Mouse (Mus musculus) forebrain, embryonic 15.5 days (tissue): ENCODE measurements around the gene Gm49358. TPM values are rescaled to one million over a fixed set of nuclear protein-coding genes. Genes with fewer than 3 reads are reported as not detected.
A peak's percentile ranks its signal among the peaks of the same experiment; 100 is the strongest.

Experiments
- ATAC-seq: fragments of 200-750 bp; cut with Nextera tagmentation; replicated peaks from 2 replicates; pipeline ENCODE4 v1.8.0; 2017; ENCODE audit warnings: mild to moderate bottlenecking, moderate TSS enrichment, moderate library complexity
- H3K27ac ChIP-seq: fragments of 300-500 bp; sonication (generic); replicated peaks from 2 replicates; pipeline ENCODE4 v1.5.1; 2015; ENCODE audit warnings: mild to moderate bottlenecking, inconsistent platforms
- H3K27me3 ChIP-seq: fragments of 300-500 bp; sonication (generic); 2 replicates; pipeline ENCODE4 v1.6.1; 2015; ENCODE audit warnings: inconsistent platforms
- H3K36me3 ChIP-seq: fragments of 300-500 bp; sonication (generic); 2 replicates; pipeline ENCODE4 v1.6.1; 2015; ENCODE audit warnings: mild to moderate bottlenecking, inconsistent platforms
- H3K4me1 ChIP-seq: fragments of 300-500 bp; sonication (generic); 2 replicates; pipeline ENCODE4 v1.6.1; 2015; ENCODE audit warnings: inconsistent platforms
- H3K4me2 ChIP-seq: fragments of 300-500 bp; sonication (generic); replicated peaks from 2 replicates; pipeline ENCODE4 v1.6.1; 2015; ENCODE audit warnings: mild to moderate bottlenecking, inconsistent platforms
- H3K4me3 ChIP-seq: fragments of 300-500 bp; sonication (generic); 2 replicates; pipeline ENCODE4 v1.5.1; 2015; ENCODE audit warnings: mild to moderate bottlenecking, inconsistent platforms
- H3K9ac ChIP-seq: fragments of 300-500 bp; sonication (generic); replicated peaks from 2 replicates; pipeline ENCODE4 v1.6.1; 2015; ENCODE audit warnings: mild to moderate bottlenecking, inconsistent platforms
- H3K9me3 ChIP-seq: fragments of 300-500 bp; sonication (generic); 2 replicates; pipeline ENCODE4 v1.6.1; 2016; ENCODE audit warnings: inconsistent platforms
- WGBS: fragments of 180-500 bp; shearing (Covaris S2); methylation state at CpG from one replicate; pipeline ENCODE4 v1.1.7; 2015; ENCODE audit warnings: mixed read lengths; 5-methylcytosine and 5-hydroxymethylcytosine counted together
- polyA plus RNA-seq: library from polyadenylated mRNA; unstranded; fragments of >200 nt; fragmentation: Nextera tagmentation; extraction: Ambion mirVana; gene quantifications from 2 replicates; pipeline ENCODE4 v1.2.1, GENCODE M21; 2015

Gm49358 gene
- polyA plus RNA-seq, 1 experiment from 2014 or later = not detected

DNA sequence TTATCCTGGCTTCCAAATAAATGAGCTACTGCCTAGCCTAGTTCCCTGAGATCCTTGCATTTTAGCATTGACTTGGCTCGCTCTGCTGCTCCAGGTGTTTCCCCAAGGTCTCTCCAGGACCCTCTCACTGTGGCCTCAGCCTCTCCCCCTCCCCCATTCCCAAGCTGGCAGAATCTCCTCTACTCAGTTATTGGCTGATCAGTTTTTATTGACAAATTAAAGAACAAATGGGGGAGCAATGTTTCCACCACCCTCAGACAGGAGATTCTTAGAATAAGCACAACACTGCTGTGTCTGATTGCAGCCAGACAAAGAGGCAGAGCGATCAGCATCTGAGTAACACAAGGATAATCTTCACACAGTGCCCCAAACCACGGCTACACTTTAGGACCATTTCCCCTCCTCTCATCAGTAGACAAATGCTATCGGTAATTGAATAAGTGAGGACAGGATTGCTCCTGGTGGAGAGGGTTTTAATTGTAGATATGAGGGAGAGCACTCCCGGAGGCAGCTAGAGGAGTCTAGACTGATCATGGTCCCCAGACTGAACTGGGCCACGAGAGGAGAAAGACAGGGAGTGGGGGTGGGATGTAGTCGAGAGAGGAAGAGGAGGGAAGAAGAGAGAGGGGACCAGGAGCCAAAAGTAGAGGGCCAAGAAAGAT lies 1.9 kb upstream of the Gm49358 start:
- 0 out of 2 replicates have a peak overlapping the region, but pooled peaks have one; percentile 9 for H3K27ac ChIP-seq
- WGBS = 46% methylated on average over 7 of the region's 7 CpGs
- no peaks in the 10 kb centered on the region for H3K4me1 ChIP-seq
- no peak overlapping the region for H3K4me3 ChIP-seq
- no peak overlapping the region for H3K9ac ChIP-seq
- ATAC-seq = peak; percentile 72
- no peaks in the 10 kb centered on the region for H3K9me3 ChIP-seq
- no peak overlapping the region for H3K4me2 ChIP-seq
- H3K36me3 ChIP-seq = no peaks in the 10 kb centered on the region
- H3K27me3 ChIP-seq = no peaks in the 10 kb centered on the region

- 0 out of 2 replicates have a peak overlapping the region, but pooled peaks have one; percentile 9 for H3K27ac ChIP-seq
- 75% methylated on average over 3 of the region's 3 CpGs for WGBS
Observed at GRCm38 (mm10) chr10:86762384-86762730, 1.4 kb upstream of the Gm49358 start.

DNA sequence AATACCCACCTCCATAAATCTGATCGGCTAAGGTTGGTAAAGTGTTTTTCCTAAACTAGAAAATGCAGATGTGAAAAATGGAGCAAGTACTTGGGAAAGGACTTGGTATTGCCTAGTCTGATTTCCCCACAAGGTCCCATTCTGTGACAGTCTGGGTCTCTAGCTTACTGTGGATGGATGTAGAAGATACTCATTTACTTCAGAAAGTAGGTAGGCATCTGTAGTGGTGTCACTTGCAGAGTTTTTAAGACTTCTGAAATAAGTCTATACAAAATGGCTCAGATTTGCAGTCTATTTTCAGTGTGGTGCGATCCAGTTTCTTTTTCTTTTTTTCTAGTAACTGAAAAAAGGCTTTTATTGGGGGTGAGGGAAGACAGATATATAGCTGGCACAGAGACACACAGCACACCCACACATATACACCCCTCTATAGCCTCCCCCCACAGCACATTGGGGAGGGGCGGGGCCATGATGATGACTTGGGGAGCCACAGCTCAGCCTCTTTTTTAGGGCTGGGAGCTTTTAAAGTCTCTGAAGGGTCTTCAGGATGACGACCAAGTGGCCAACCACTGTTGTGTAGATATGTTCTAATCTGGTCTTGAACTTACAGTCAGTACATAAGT lies 1.7 kb downstream of the Gm49358 start:
- no peak overlapping the region for H3K9ac ChIP-seq
- ATAC-seq = no peak
- H3K4me2 ChIP-seq = no peak overlapping the region
- H3K9me3 ChIP-seq = no peaks in the 10 kb centered on the region
- no peaks in the 10 kb centered on the region for H3K36me3 ChIP-seq
- no peak overlapping the region for H3K27ac ChIP-seq
- 86% methylated on average over 4 of the region's 4 CpGs for WGBS
- H3K27me3 ChIP-seq = no peaks in the 10 kb centered on the region
- H3K4me3 ChIP-seq = no peak overlapping the region
- peaks cover 14% of the 10 kb centered on the region for H3K4me1 ChIP-seq

More at GRCm38 (mm10) chr10:86762384-86762730, 1.4 kb upstream of the Gm49358 start:
- no peak overlapping the region for H3K9ac ChIP-seq
- ATAC-seq = 0 out of 2 replicates have a peak, but pooled peaks have one; percentile 2
- no peaks in the 10 kb centered on the region for H3K27me3 ChIP-seq
- no peak overlapping the region for H3K4me2 ChIP-seq
- no peaks in the 10 kb centered on the region for H3K9me3 ChIP-seq
- H3K36me3 ChIP-seq = no peaks in the 10 kb centered on the region
- H3K4me3 ChIP-seq = no peak overlapping the region
- H3K4me1 ChIP-seq = no peaks in the 10 kb centered on the region

- Histone ChIP-seq H3K27ac (peak overlapping the region; percentile 41; the same call in 1 of the 2 replicates), H3K4me1 (peaks cover 14% of the 10 kb centered on the region), H3K27me3 (no peaks in the 10 kb centered on the region), H3K4me2 (no peak overlapping the region), H3K9me3 (no peaks in the 10 kb centered on the region), H3K4me3 (no peak overlapping the region), H3K36me3 (no peaks in the 10 kb centered on the region), H3K9ac (no peak overlapping the region)
- WGBS = 55% methylated on average over 5 of the region's 5 CpGs
- ATAC-seq = no peak
Observed at GRCm38 (mm10) chr10:86769216-86769615, 5.4 kb downstream of the Gm49358 start.

- Histone ChIP-seq H3K9ac (no peak overlapping the region), H3K4me3 (no peak overlapping the region), H3K4me2 (no peak overlapping the region), H3K36me3 (no peaks in the 10 kb centered on the region), H3K9me3 (no peaks in the 10 kb centered on the region), H3K27ac (peak overlapping the region; percentile 41; the same call in 1 of the 2 replicates), H3K4me1 (peaks cover 14% of the 10 kb centered on the region), H3K27me3 (no peaks in the 10 kb centered on the region)
- 8% methylated on average over 4 of the region's 4 CpGs for WGBS
- ATAC-seq = peak; percentile 73
Observed at GRCm38 (mm10) chr10:86769797-86770196, 6.0 kb downstream of the Gm49358 start.

- Histone ChIP-seq H3K27ac (no peak overlapping the region), H3K4me2 (no peak overlapping the region), H3K9me3 (no peaks in the 10 kb centered on the region), H3K9ac (no peak overlapping the region), H3K36me3 (no peaks in the 10 kb centered on the region), H3K4me3 (no peak overlapping the region), H3K27me3 (no peaks in the 10 kb centered on the region), H3K4me1 (peaks cover 14% of the 10 kb centered on the region)
- 85% methylated on average over 5 of the region's 5 CpGs for WGBS
- no peak for ATAC-seq
Observed at GRCm38 (mm10) chr10:86771701-86772100, 7.9 kb downstream of the Gm49358 start.

GRCm38 (mm10) chr10:86772231-86772631 lies 8.5 kb downstream of the Gm49358 start:
- Histone ChIP-seq H3K27me3 (no peaks in the 10 kb centered on the region), H3K4me3 (no peak overlapping the region), H3K27ac (no peak overlapping the region), H3K9me3 (no peaks in the 10 kb centered on the region), H3K36me3 (no peaks in the 10 kb centered on the region), H3K4me1 (peaks cover 14% of the 10 kb centered on the region), H3K9ac (no peak overlapping the region), H3K4me2 (no peak overlapping the region)
- 62% methylated on average over 6 of the region's 6 CpGs for whole genome bisulfite sequencing
- ATAC-seq = no peak

- Histone ChIP-seq H3K4me1 (peaks cover 23% of the 10 kb centered on the region), H3K27me3 (no peaks in the 10 kb centered on the region), H3K4me3 (no peak overlapping the region), H3K4me2 (no peak overlapping the region), H3K36me3 (no peaks in the 10 kb centered on the region), H3K27ac (no peak overlapping the region; the same call in 1 of the 2 replicates), H3K9ac (no peak overlapping the region), H3K9me3 (no peaks in the 10 kb centered on the region)
- 85% methylated on average over 4 of the region's 4 CpGs for WGBS
- ATAC-seq = no peak
Observed at GRCm38 (mm10) chr10:86773360-86773759, 9.6 kb downstream of the Gm49358 start.

DNA sequence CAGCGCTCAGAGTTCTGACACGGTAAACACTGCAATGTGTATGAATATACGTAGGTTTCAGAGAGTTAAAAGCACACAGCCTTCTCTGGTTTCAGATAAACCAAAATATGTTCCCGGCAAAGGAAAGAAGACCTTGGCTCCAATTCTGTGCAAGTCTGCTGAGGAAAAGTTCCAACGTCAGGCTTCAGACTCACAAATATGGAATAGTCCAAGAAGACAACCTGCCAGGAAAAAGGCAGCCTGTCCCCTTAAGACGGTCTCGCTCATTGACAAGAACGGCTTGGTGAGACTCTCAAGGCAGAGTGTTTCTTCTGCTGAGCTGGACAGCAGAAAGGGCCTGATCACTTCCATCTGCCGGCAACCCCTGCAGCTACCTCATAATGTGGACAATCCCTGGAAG lies 12.5 kb downstream of the Gm49358 start:
- H3K27ac ChIP-seq = no peak overlapping the region
- no peak overlapping the region for H3K9ac ChIP-seq
- H3K4me2 ChIP-seq = no peak overlapping the region
- H3K27me3 ChIP-seq = no peaks in the 10 kb centered on the region
- no peak overlapping the region for H3K4me3 ChIP-seq
- ATAC-seq = no peak
- H3K36me3 ChIP-seq = no peaks in the 10 kb centered on the region
- H3K9me3 ChIP-seq = no peaks in the 10 kb centered on the region
- WGBS = 73% methylated on average over 9 of the region's 9 CpGs
- peaks cover 23% of the 10 kb centered on the region for H3K4me1 ChIP-seq

DNA sequence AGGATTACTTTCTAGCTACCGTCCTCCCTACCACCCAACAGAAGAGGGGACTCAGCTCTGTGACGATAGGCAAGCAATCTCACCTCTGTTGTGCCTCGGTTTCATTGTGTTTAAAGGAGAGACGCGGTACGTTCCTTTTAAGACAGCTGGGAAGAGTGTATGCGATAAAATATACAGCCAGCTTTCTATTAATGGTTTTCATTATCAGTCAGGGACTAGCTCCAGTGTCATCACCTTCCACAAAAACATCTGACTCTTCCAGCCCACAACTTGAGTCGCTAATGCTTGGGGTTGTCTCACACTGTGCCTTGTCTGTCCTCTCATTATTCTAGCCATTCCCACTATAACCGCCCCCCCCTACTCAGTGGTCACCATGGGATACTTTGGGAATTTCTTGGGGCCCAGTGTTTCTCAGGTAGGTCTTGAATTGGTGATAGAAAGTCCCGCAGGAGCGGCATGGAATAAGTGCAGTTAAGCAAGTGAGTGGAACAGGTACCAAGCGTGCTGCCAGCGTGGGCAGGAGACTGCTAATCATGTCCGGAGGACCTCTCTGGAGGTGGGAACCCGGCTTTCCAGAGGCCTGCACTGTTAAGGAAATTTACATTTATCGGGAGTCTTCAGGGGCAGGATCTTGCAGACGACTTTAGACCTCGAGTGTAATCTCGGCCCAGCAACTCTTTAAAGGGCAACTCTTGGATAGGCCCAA lies 14.0 kb downstream of the Gm49358 start:
- WGBS = 47% methylated on average over 19 of the region's 19 CpGs
- H3K36me3 ChIP-seq = no peaks in the 10 kb centered on the region
- H3K27me3 ChIP-seq = no peaks in the 10 kb centered on the region
- H3K27ac ChIP-seq = no peak overlapping the region
- no peaks in the 10 kb centered on the region for H3K9me3 ChIP-seq
- peak overlapping the region; percentile 95 for H3K4me2 ChIP-seq
- H3K9ac ChIP-seq = peak overlapping the region; percentile 54
- peaks cover 35% of the 10 kb centered on the region for H3K4me1 ChIP-seq
- no peak for ATAC-seq
- H3K4me3 ChIP-seq = peak overlapping the region; percentile 70

DNA sequence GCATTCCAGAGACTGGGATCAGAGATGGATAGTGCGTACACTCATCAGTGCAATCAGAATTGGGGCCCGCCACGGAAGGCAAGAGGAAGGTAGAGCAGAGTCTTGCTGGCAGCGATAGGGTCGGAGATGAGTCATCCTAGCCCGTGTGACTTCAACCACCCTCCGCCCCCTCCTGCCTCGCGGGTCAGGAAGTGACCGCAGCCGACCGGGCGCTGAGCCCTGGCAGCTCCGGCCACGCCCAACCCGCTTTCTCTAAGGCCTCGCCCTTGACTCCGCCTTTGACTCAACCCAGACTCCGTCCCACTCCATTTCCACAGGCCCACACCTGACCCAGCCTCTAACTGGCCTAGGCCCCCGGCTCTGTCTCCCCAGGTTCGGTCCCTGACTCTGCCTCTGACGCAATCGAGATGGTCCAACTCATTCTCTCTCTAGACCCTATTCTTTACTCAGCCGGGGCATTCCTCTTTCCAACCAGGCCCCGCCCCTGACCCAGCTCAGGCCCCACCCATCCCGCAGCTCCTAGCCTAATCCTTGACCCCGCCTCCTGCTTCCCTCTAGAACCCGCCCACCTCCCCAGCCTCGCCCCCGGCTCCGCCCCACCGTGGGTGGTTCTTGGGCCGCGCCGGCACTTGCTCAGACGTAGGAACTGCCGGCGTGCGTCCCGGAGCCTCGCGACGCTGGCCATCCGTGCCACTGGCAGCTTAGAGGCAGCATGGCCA lies 14.8 kb downstream of the Gm49358 start, which contains the start of gene Nt5dc3:
Nt5dc3 (plus strand) TSS at position 608 of the 719 bp plus-strand sequence.
- Histone ChIP-seq H3K9me3 (no peaks in the 10 kb centered on the region), H3K4me1 (peaks cover 36% of the 10 kb centered on the region), H3K27ac (peak within 1 kb of the TSS; percentile 46), H3K4me2 (peak within 1 kb of the TSS; percentile 95), H3K27me3 (no peaks in the 10 kb centered on the region), H3K36me3 (no peaks in the 10 kb centered on the region), H3K4me3 (peak within 1 kb of the TSS; percentile 70), H3K9ac (peak within 1 kb of the TSS; percentile 62)
- WGBS = under 1% methylated on average over 44 of the region's 44 CpGs
- ATAC-seq = peak; percentile 95
